In the genomic region with DNA sequence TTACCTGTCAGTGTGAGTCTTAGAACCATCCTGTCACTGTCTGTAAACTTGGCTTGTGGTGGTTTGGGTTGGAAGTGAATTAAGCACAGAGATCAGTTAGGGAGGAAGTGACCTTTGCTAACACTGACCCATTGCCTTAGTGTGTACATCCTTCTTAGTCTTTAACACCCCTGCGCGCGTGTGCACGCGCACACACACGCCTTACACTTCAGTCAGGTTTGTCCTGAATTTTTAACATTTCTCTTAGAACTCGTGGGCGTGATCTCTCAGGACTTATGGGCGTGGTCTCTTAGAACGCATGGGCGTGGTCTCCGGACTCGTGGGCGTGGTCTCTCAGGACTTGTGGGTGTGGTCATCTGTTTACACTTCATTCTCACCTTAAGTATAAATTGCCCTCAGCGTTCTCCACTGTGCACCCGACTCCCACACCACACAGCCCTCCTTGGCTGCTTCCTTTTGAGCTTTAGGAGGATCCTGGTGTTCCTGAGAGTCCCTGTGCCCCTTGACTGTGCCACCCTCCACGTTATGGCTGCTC, we compare ENCODE assay signal across 8 mouse cellular contexts. TPM values are rescaled to one million over a fixed set of nuclear protein-coding genes. Genes with fewer than 3 reads are reported as not detected.
A peak's percentile ranks its signal among the peaks of the same experiment; 100 is the strongest.
DNase-seq lines count a peak whose midpoint lies in the region; ATAC-seq lines count a peak whose summit lies in the region.
"Had no signal": no experiment of that assay in that cellular context is flagged by ENCODE, and none has a peak within 500 bp of the region (broad histone marks: within the 10 kb centered on the region; RNA-seq: fewer than 3 reads in every experiment).

No protein-coding gene starts in this region.

- ATAC-seq in lung, embryonic 16.5 days (ENCODE audit: low read depth) = no peak
- ATAC-seq in erythroid progenitor cell, adult 5-6 weeks (replicated peaks; ENCODE audit: low FRiP score, poor library complexity, severe bottlenecking) = peak; percentile 73
- ATAC-seq in megakaryocyte-erythroid progenitor cell, adult 5-6 weeks (replicated peaks; ENCODE audit: low FRiP score, low TSS enrichment, poor library complexity, severe bottlenecking) = peak; percentile 47

- no peak overlapping the region for H3K9ac ChIP-seq in lung, embryonic 16.5 days (ENCODE audit: low read length)

- H3K4me1 ChIP-seq in lung, embryonic 16.5 days (replicated peaks; ENCODE audit: control insufficient read depth, insufficient read depth, low read length) = peaks cover 34% of the 10 kb centered on the region
- H3K4me1 ChIP-seq in brown adipose tissue, adult 24 weeks (ENCODE audit: control insufficient read depth, insufficient read depth, insufficient read length, low read length) = peaks cover 66% of the 10 kb centered on the region

- H3K9me3 ChIP-seq in lung, embryonic 16.5 days (ENCODE audit: control insufficient read depth, low read length) = no peaks in the 10 kb centered on the region

- no peak overlapping the region for H3K4me3 ChIP-seq in lung, embryonic 16.5 days (ENCODE audit: low read length)
- H3K4me3 ChIP-seq in brown adipose tissue, adult 24 weeks (ENCODE audit: insufficient read depth, low read depth, low read length) = no peak overlapping the region

- H3K36me3 ChIP-seq in lung, embryonic 16.5 days (ENCODE audit: control insufficient read depth, insufficient read depth, low read length) = no peaks in the 10 kb centered on the region

- DNase-seq in lung, adult 18-20 months = no peak
- DNase-seq in adrenal gland, adult (ENCODE audit: inconsistent age in 2 of 2, low spot score in 1 of 2) = no peak
- no peak for DNase-seq in ovary, postnatal 36 days (ENCODE audit: low spot score)
- DNase-seq: cerebellum, adult 11 months had no signal

- peak overlapping the region; percentile 30; the same call in 1 of the 2 replicates for H3K27ac ChIP-seq in lung, embryonic 16.5 days (ENCODE audit: low read length)
- peak overlapping the region; percentile 98 for H3K27ac ChIP-seq in brown adipose tissue, adult 24 weeks (replicated peaks; ENCODE audit: low read depth, low read length)

- H3K27me3 ChIP-seq in lung, embryonic 16.5 days (ENCODE audit: control insufficient read depth, insufficient read depth, low read depth, low read length) = no peaks in the 10 kb centered on the region

- no peak overlapping the region for H3K4me2 ChIP-seq in lung, embryonic 16.5 days (ENCODE audit: low read depth, low read length)

- 57% methylated on average over 17 of the region's 17 CpGs for WGBS in lung, embryonic 16.5 days

RNA-seq across cellular contexts. Expression of a gene that starts 39.1 kb away (rescaled TPM):
- polyA plus RNA-seq in lung, embryonic 16.5 days (2015; fragmentation: Nextera tagmentation; extraction: Ambion mirVana) = 25.2 and 28.4 TPM in 2 replicates
- 44.4 and 326 TPM in 2 replicates for polyA plus RNA-seq in brown adipose tissue, adult 24 weeks (2012; ENCODE audit: insufficient read depth, insufficient read length, missing spikeins)
- 156 and 175 TPM in 2 replicates for total RNA-seq in erythroid progenitor cell, adult 5-6 weeks (2015; ENCODE audit: low replicate concordance)
- total RNA-seq in erythroid progenitor cell, adult 5-6 weeks (2017; ENCODE audit: low replicate concordance) = 20.0 and 35.4 TPM in 2 replicates
- total RNA-seq in megakaryocyte-erythroid progenitor cell, adult 5-6 weeks (2014; fragmentation: Nextera tagmentation) = 18.4 and 29.1 TPM in 2 replicates
- total RNA-seq in megakaryocyte-erythroid progenitor cell, adult 5-6 weeks (2017) = 73.3 and 79.0 TPM in 2 replicates

RNA-seq across cellular contexts. Expression of a gene that starts 39.7 kb away (rescaled TPM):
- polyA plus RNA-seq in lung, embryonic 16.5 days (2015; fragmentation: Nextera tagmentation; extraction: Ambion mirVana) = 84.3 and 94.6 TPM in 2 replicates
- polyA plus RNA-seq in brown adipose tissue, adult 24 weeks (2012; ENCODE audit: insufficient read depth, insufficient read length, missing spikeins) = 124 and 179 TPM in 2 replicates
- 6.7 and 12.6 TPM in 2 replicates for total RNA-seq in erythroid progenitor cell, adult 5-6 weeks (2015; ENCODE audit: low replicate concordance)
- total RNA-seq in erythroid progenitor cell, adult 5-6 weeks (2017; ENCODE audit: low replicate concordance) = 3.7 and 3.9 TPM in 2 replicates
- 51.7 and 55.0 TPM in 2 replicates for total RNA-seq in megakaryocyte-erythroid progenitor cell, adult 5-6 weeks (2014; fragmentation: Nextera tagmentation)
- 31.6 and 40.3 TPM in 2 replicates for total RNA-seq in megakaryocyte-erythroid progenitor cell, adult 5-6 weeks (2017)
